Mouse (Mus musculus) megakaryocyte-erythroid progenitor cell, adult 5-6 weeks (primary cell): ENCODE measurements around the gene Pfkfb2. TPM values are rescaled to one million over a fixed set of nuclear protein-coding genes. Genes with fewer than 3 reads are reported as not detected.
"Not testable (repeated sequence)": the region's sequence is repeated elsewhere in the genome, so short reads cannot be mapped to it uniquely, and the experiment has no call there.

Experiments
- ATAC-seq: replicated peaks from 2 replicates; pipeline ENCODE4 v1.8.0; 2016; ENCODE audit warnings: mild to moderate bottlenecking, inconsistent platforms; ENCODE audit not compliant: severe bottlenecking, poor library complexity, low FRiP score, low TSS enrichment
- total RNA-seq, 2 experiments: library from RNA; stranded (forward) in 1 of 2; stranded (reverse) in 1 of 2; fragments of 200-1000, 215-1000 nt in 1 of 2; fragments of >200 nt in 1 of 2; fragmentation: Nextera tagmentation in 1 of 2; gene quantifications; 2 replicates each; pipeline ENCODE4 v1.2.3; 2014 to 2017

Gene Pfkfb2
- total RNA-seq, 2 experiments from 2014 or later = 16.0 to 22.6 TPM

DNA sequence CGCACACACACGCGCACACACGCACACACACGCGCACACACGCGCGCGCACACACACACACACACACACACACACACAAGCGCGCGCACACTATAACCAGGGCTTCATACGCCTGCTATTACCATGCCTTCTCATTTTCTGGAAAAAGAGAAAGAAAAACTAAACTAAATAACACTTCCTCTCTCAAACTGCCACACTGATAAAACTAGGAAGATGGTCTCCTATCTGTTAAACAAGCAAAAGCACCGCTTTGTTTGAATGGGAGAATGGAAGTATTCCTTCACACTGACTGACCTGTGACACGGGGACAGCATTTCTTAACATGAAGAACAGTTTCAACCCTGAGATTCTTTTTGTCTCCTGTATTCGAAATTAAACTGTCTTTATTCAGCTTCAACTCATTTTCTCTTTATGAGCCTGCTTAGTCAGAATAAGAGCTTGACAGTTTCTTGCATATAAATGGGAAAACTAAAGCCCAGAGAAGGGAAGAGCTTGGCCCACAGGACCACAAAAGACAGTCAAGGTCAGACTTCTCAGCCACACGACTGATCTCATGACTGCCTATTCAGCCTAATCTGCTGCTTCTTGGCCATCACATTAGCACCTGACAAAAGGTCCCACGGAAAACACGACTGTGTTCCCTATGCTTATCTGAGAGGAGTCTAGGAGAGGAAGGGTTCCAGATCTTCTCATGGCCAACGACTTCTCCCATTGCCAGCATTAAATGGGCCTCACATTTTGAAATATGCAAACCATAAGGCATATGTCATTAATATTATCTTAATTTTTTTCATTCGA lies 18.6 kb downstream of the Pfkfb2 start:
- ATAC-seq = no peak

DNA sequence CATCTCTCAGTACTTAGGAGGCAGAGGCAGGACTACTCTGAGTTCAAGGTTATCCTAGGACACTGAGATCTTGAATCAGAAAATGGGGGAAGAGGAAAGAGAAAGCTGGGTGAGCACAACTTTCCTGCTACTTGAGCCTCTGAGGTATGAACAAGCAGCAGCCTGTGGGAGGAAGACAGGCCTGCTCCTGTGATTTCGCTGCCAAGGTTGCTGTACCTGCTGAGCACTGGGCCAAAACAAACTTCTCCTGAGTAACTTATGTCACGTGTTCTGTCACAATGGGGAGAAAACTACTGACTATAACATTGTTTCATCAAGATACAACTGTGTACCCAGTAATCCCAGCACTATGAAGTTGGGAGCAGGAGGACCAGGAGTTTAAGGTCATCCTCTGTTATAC lies 25.4 kb downstream of the Pfkfb2 start:
- no peak for ATAC-seq

DNA sequence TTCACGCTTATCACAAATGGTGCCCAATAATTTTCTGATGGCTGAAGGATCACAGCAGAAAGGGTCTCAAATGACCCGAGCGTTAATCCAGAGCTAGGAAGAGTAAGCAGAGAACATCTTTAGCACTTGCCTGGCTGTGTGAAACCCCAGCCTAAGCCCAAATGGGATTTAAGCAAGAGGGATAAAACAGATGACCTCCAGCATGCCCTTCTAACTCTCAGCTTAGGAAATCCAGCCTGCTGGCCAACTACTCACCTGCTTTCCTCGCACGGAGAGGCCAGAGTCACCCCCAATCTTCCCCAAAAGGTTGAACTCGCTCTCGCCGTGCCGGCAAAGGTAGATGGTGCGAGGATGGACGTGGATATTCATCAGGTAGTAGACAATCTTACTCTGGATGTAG lies 27.1 kb downstream of the Pfkfb2 start:
- no peak for ATAC-seq

DNA sequence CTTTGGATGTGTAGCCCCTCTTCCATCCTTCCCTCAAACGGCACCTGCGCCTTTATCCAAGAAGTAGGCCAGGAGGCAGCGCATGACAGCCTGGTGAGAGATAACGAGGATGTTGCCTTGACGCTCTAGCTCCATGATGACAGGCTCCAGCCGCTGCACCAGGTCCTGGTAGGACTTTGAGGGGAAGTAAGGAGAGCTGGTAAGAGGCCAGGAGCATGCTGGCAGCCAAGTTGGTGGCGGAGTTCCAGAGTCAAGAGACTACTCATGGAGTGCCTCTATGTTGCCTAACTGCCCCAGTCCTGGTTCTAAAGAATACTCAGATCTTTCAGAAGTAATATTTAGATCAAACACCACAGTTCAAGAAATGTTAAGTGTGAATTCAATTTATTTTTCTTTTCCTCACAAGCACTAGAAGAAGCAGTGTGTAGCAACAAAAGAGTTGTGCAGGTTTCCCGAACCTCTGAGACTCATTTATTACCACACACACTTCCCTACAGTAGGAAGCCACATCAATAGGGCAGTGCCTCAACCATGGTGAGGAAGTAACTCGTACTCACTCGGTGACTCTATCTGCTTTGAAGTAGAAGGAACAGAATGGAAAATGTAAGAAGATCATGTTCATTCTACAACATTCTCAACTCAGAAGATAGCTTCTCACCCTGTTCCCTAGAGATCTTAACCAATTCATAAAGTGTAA lies 29.0 kb downstream of the Pfkfb2 start:
- ATAC-seq = no peak

DNA sequence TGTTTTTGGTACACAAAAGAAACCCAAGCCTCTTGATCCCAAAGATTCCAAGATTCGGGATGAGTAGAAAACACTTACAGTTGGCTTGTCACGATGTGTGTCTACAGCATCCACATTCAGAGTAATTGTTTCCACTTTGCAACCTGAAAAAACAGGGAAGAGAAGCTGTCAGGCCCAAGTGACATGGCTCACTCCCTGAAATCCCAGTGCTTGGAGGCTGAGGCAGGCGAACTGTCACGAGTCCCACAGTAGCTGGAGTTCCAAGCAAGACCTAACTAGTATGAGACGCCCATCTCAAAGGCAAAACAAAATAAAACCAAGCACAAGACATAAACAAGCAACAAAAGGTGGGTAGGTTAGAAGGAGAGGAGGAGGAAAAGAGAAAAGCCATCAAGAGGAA lies 30.5 kb downstream of the Pfkfb2 start:
- no peak for ATAC-seq

DNA sequence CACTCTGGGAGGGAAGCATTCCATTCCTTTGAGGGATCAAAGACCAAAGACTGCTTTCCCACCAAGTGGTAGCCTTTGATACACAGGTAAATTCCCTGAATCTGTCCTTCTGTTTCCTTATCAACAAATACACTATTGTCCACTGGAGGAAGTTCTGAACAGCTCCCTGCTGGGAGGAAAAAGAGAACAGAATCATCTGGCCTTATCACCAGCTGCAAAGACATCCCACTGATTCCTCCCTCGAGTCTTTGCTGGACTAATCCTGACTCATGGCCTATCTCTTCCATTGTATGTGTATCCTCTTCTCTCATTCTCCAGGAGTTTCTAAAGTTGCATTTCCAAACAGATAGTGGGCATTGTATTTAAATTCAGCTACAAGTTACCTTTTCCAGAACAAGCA lies 45.1 kb downstream of the Pfkfb2 start:
- ATAC-seq = no peak

DNA sequence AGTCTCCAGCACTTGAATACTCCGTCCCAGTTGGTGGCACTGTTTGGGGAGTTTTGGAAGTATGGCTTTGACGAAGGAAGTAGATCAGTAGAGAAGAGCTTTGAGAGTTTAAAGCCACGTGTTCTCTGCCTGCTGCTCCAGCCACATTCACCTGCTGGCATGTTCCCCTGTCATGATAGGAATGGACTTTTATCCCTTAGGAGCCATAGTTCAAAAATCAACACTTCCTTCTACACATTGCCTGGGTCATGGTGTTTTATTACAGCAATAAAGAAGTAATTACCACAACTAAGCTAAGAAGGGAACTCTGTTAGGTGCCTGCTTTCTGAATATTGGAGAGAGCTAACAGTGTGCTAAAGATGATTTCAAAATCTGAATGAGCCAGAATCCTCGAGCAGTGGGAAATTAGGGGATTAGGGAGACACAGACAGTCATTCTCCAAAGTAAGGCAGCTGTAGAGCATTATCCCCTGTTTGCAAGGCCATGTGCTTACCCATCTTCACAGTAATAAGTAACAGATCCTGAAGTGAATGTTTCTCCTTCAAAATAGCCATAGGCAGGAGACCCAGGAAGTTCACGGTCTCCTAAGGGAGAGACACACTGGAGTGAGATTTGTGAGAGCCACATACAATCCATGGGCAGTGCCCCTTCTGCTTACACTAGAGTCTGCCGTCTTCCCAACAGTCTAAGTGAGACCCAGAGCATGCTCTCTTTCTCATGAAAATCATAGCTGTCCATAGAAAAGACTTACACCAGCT lies 47.2 kb downstream of the Pfkfb2 start:
- ATAC-seq = no peak

DNA sequence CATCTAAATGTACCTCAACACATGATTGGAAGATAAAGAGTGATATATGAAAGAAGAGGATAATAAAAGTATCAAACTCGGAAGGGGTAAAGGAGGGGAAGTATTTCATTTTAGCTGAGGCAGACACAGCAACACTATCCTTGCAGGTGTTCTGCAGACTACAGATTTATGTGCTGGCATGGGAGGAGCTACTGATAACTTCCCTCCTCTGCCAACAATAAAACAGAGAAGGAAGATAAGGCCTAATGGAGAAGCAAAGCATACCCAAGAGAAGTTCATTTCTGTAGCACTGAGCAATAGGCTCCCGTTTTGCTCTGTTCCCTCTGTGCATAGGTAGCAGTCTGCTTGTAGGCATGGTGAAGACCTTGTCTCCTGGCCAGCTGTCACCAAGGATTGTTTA lies 48.0 kb downstream of the Pfkfb2 start:
- ATAC-seq = peak; percentile 77

DNA sequence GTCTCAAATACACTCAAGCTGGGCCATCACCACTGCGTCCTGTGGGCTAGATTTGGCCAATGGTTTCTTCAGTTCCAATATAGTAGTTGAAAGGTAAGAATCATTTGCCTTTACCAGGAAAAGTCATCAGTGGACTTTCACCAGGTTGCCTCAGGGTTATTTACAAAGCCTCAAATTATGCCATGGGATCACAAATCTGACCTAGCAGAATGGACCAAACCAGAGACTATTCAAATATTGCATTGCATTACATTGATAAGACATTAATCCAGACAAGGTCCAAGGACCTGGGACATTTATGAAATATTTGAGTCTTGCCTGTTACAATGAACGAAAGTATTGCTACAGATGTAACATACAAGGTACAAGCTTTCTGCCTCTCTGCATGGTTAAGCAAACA lies 50.5 kb downstream of the Pfkfb2 start:
- no peak for ATAC-seq

DNA sequence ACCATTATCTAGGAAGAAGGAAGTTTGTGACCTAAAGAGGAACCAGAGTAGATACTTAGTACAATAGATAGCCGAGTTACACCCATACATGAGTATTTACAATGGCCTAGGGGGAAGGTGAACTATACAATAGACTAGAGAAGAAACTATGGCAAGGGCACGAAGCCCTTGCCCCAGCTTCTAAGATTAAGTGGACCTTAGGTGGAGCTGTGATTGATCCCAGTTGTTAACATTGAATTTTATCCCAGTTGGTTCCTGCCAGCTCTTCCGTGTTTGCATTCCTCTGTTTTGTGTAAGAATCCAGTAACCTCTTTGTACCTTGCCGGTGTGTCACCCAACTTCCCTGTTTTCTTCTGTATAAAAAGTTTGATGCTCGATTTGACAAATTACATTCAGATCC lies 65.5 kb downstream of the Pfkfb2 start:
- not testable (repeated sequence) for ATAC-seq

DNA sequence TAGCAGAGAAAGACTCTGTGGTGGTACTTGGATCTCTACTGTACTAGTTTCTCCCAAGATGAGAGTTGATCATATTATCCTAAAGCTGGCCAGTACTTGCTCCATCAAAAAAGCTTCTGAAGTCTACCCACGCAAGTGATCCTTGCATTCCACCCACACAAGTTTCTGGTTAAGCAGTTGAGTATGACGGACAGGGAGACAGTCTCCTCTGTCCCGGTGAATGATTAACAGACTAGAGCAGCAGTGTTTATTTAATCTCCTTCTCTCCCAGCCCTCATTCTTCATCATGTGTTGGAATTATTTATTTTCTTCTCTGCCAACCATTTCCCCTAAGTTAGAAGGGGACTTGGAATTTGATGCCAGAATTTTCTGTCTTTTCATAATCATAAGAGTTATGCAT lies 67.6 kb downstream of the Pfkfb2 start, which contains the start of gene C4bp:
TSS of gene C4bp (minus strand) at position 179 of the 400 bp plus-strand sequence.
- no peak for ATAC-seq

DNA sequence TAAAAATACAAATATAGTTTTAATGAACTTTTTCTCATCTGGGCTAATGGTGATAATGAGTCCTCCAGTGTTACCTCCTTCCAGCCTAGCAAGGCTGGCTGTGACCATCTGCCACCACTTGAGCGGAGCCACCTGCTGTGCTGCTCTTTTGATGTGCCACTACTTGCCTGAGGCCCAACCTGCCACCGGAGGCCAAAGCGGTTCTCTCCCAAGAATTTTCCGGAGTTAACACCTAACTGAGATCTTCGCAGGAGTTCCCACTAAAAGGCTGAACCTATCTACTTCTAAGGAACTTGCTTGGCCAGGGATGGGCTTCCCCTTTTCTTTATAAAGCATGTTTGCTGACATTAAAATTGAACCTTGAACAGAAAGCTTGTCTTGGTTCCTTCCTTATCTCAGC lies 69.4 kb downstream of the Pfkfb2 start:
- ATAC-seq = not testable (repeated sequence)

DNA sequence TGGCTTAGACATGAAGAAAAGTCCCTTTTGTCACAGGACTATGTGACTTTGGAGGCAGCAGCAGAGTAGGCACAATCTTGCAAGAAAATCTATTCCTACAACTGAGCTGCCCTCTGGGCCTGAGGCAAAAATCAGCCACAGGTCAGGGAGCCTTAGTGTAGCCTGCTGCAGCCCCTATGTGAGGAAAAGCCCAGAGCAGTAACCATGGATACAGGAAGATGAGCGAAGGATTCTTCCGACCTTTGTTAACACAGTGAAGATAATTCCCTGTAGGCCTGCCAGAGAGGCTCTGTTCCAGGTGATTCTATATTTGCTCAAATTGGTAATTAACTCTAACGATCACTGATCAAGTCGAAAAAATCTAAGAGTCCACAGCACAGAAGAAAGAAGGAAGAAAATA lies 85.0 kb downstream of the Pfkfb2 start:
- ATAC-seq = no peak

DNA sequence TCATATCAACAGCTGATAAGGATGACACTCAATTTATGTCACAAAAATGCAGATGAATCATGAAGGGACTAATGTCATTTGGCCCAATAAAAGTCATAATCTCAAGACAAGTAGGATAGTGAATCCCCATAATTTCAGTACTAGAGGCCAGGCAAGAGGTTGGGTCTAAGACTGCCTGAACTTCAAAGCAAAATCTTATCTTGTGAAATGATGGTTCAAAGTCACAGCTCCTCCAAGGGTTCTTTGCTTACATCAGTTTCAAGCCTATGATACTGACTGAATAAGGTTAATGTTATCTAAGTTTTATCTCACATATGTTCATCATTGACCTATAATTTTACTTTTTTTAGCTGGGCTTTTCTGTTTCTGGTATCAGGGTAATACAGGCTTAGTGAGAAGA lies 88.1 kb downstream of the Pfkfb2 start:
- no peak for ATAC-seq

Other genes with a start within 250 kb of the Pfkfb2 start
- not detected in 2 replicates for gene Zp3r, start 99.6 kb downstream of the Pfkfb2 start, total RNA-seq (2014; fragmentation: Nextera tagmentation)
- not detected in 2 replicates for gene Zp3r, start 99.6 kb downstream of the Pfkfb2 start, total RNA-seq (2017)
- not detected in 2 replicates for gene C4bp, start 67.6 kb downstream of the Pfkfb2 start, total RNA-seq (2014; fragmentation: Nextera tagmentation)
- gene C4bp, start 67.6 kb downstream of the Pfkfb2 start, total RNA-seq (2017) = not detected in 2 replicates
- gene Gm29427, start 13.5 kb downstream of the Pfkfb2 start, total RNA-seq (2014; fragmentation: Nextera tagmentation) = not detected in 2 replicates
- gene Gm29427, start 13.5 kb downstream of the Pfkfb2 start, total RNA-seq (2017) = 0.19 TPM in 1 of 2 replicates, not detected in the other
- gene Yod1, start 11.9 kb downstream of the Pfkfb2 start, total RNA-seq (2014; fragmentation: Nextera tagmentation) = 14.4 and 15.9 TPM in 2 replicates
- gene Yod1, start 11.9 kb downstream of the Pfkfb2 start, total RNA-seq (2017) = 12.4 and 15.7 TPM in 2 replicates
- gene AA986860, start 2.7 kb upstream of the Pfkfb2 start, total RNA-seq (2014; fragmentation: Nextera tagmentation) = 0.66 and 1.5 TPM in 2 replicates
- 0.50 and 0.94 TPM in 2 replicates for gene AA986860, start 2.7 kb upstream of the Pfkfb2 start, total RNA-seq (2017)
- not detected in 2 replicates for gene Fcamr, start 71.6 kb upstream of the Pfkfb2 start, total RNA-seq (2014; fragmentation: Nextera tagmentation)
- gene Fcamr, start 71.6 kb upstream of the Pfkfb2 start, total RNA-seq (2017) = not detected in 2 replicates
- not detected in 2 replicates for gene Pigr, start 97.4 kb upstream of the Pfkfb2 start, total RNA-seq (2014; fragmentation: Nextera tagmentation)
- gene Pigr, start 97.4 kb upstream of the Pfkfb2 start, total RNA-seq (2017) = not detected in 2 replicates
- gene Fcmr, start 136.4 kb upstream of the Pfkfb2 start, total RNA-seq (2014; fragmentation: Nextera tagmentation) = 1.1 TPM in 1 of 2 replicates, not detected in the other
- not detected in 2 replicates for gene Fcmr, start 136.4 kb upstream of the Pfkfb2 start, total RNA-seq (2017)
- gene Il24, start 158.2 kb upstream of the Pfkfb2 start, total RNA-seq (2014; fragmentation: Nextera tagmentation) = not detected in 2 replicates
- gene Il24, start 158.2 kb upstream of the Pfkfb2 start, total RNA-seq (2017) = not detected in 2 replicates
- gene Il20, start 182.2 kb upstream of the Pfkfb2 start, total RNA-seq (2014; fragmentation: Nextera tagmentation) = not detected in 2 replicates
- not detected in 2 replicates for gene Il20, start 182.2 kb upstream of the Pfkfb2 start, total RNA-seq (2017)
- not detected in 2 replicates for gene Il19, start 210.9 kb upstream of the Pfkfb2 start, total RNA-seq (2014; fragmentation: Nextera tagmentation)
- not detected in 2 replicates for gene Il19, start 210.9 kb upstream of the Pfkfb2 start, total RNA-seq (2017)